Mouse (Mus musculus): ENCODE data around the gene 1520401A03Rik.

1520401A03Rik gene

GRCm38 (mm10) chr17:23700079-23700478 lies 22.5 kb downstream of the 1520401A03Rik start:
- peak; percentile 86 for DNase-seq (ENCODE audit: low spot score)

- no peak for DNase-seq (ENCODE audit: low spot score)
Observed at GRCm38 (mm10) chr17:23699131-23700077, 23.2 kb downstream of the 1520401A03Rik start.

- DNase-seq (ENCODE audit: low spot score), result no peak
Observed at GRCm38 (mm10) chr17:23695801-23696200, 26.8 kb downstream of the 1520401A03Rik start.

- no peak for DNase-seq (ENCODE audit: low spot score)
Observed at GRCm38 (mm10) chr17:23694491-23694890, 28.1 kb downstream of the 1520401A03Rik start.

- DNase-seq (ENCODE audit: low spot score), result no peak
Observed at GRCm38 (mm10) chr17:23683856-23684672, 38.5 kb downstream of the 1520401A03Rik start, which contains the start of gene Cldn9. Cldn9 (minus strand) TSS chr17:23684026.

- no peak for DNase-seq (ENCODE audit: low spot score)
Observed at GRCm38 (mm10) chr17:23683226-23683625, 39.4 kb downstream of the 1520401A03Rik start.

GRCm38 (mm10) chr17:23682530-23682929 lies 40.1 kb downstream of the 1520401A03Rik start:
- DNase-seq (ENCODE audit: low spot score), result no peak

GRCm38 (mm10) chr17:23682092-23682491 lies 40.5 kb downstream of the 1520401A03Rik start:
- DNase-seq (ENCODE audit: low spot score), result no peak

GRCm38 (mm10) chr17:23681086-23681485 lies 41.5 kb downstream of the 1520401A03Rik start:
- DNase-seq (ENCODE audit: low spot score), result no peak

- no peak for DNase-seq (ENCODE audit: low spot score)
Observed at GRCm38 (mm10) chr17:23680336-23680735, 42.2 kb downstream of the 1520401A03Rik start.

- no peak for DNase-seq (ENCODE audit: low spot score)
Observed at GRCm38 (mm10) chr17:23679127-23679835, 43.3 kb downstream of the 1520401A03Rik start, which contains the start of gene Cldn6. Cldn6 (plus strand) TSS chr17:23679249.

GRCm38 (mm10) chr17:23677236-23677679 lies 45.3 kb downstream of the 1520401A03Rik start, which contains the start of gene Tnfrsf12a:
Tnfrsf12a (minus strand) TSS chr17:23677468.
- peak; percentile 76 for DNase-seq (ENCODE audit: low spot score)

- DNase-seq (ENCODE audit: low spot score), result no peak
Observed at GRCm38 (mm10) chr17:23676473-23677031, 46.0 kb downstream of the 1520401A03Rik start.

GRCm38 (mm10) chr17:23675564-23676281 lies 46.9 kb downstream of the 1520401A03Rik start:
- DNase-seq (ENCODE audit: low spot score), result peak; percentile 58

- DNase-seq (ENCODE audit: low spot score), result peak; percentile 55
Observed at GRCm38 (mm10) chr17:23675127-23675526, 47.5 kb downstream of the 1520401A03Rik start.

- no peak for DNase-seq (ENCODE audit: low spot score)
Observed at GRCm38 (mm10) chr17:23674271-23674952, 48.2 kb downstream of the 1520401A03Rik start.

GRCm38 (mm10) chr17:23673424-23674073 lies 49.0 kb downstream of the 1520401A03Rik start, which contains the start of the genes Hcfc1r1 and Thoc6:
Hcfc1r1 (plus strand) TSS chr17:23673596.
Thoc6 (minus strand) TSS chr17:23673882.
- DNase-seq (ENCODE audit: low spot score), result peak; percentile 89

GRCm38 (mm10) chr17:23672761-23673160 lies 49.8 kb downstream of the 1520401A03Rik start:
- DNase-seq (ENCODE audit: low spot score), result no peak

GRCm38 (mm10) chr17:23671519-23671918 lies 51.1 kb downstream of the 1520401A03Rik start:
- no peak for DNase-seq (ENCODE audit: low spot score)
